Mouse (Mus musculus): Measurements from ENCODE around the gene Tmem123. TPM values are rescaled to one million over a fixed set of nuclear protein-coding genes. Genes with fewer than 3 reads are reported as not detected.

Gene Tmem123
- polyA plus RNA-seq, 1 experiment from 2014 or later, result 140 TPM

DNA sequence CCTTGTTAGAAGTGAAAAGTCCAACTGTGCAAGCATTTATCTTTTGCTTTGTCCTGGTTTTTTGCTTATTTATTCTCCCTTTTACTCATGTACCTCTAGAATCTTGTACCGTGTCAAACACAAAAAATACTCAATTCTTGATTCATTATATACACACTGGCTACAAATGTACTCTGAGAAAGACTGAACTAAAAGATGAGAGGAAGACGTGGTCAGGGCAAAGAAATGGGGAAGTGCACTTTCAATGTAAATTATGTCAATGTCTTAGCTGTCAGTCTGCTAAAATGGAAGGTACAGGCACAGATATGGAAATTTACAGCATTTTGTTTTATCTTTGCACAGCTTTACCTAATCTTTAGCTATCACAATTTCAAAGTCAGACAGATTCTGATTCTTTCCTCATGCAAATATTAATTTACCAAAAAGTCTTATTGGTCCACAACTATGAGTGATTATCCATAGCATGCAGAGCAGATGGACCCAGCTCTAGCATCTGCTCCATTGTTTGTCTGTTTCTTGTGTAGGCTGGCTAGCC is 7.9 kb upstream of the Tmem123 start:
- ATAC-seq (ENCODE audit: low FRiP score), result no peak
- H3K4me3 ChIP-seq (ENCODE audit: low read depth, low read length), result no peak overlapping the region
- 80% methylated on average over 2 of the region's 2 CpGs for WGBS
- H3K4me2 ChIP-seq, result no peak overlapping the region
- no peaks in the 10 kb centered on the region for H3K36me3 ChIP-seq (ENCODE audit: control insufficient read depth, insufficient read depth, low read length)
- H3K4me1 ChIP-seq (ENCODE audit: control insufficient read depth, insufficient read depth, low read length), result no peaks in the 10 kb centered on the region
- H3K9me3 ChIP-seq (ENCODE audit: control insufficient read depth, low read length), result peaks cover 2% of the 10 kb centered on the region; the same call in 1 of the 2 replicates
- no peaks in the 10 kb centered on the region for H3K27me3 ChIP-seq (ENCODE audit: control insufficient read depth, insufficient read depth, low read length)
- no peak for DNase-seq (ENCODE audit: low spot score, missing footprints)
- H3K27ac ChIP-seq (ENCODE audit: low read depth, low read length), result no peak overlapping the region
- H3K9ac ChIP-seq (ENCODE audit: low read length), result no peak overlapping the region

GRCm38 (mm10) chr9:7761906-7762455 is 1.9 kb upstream of the Tmem123 start:
- WGBS, result 30% methylated on average over 17 of the region's 17 CpGs
- Histone ChIP-seq H3K4me3 (ENCODE audit: low read depth, low read length) (no peak overlapping the region), H3K9ac (ENCODE audit: low read length) (no peak overlapping the region), H3K27me3 (ENCODE audit: control insufficient read depth, insufficient read depth, low read length) (peaks cover 9% of the 10 kb centered on the region), H3K4me1 (ENCODE audit: control insufficient read depth, insufficient read depth, low read length) (peaks cover 19% of the 10 kb centered on the region), H3K9me3 (ENCODE audit: control insufficient read depth, low read length) (peaks cover 2% of the 10 kb centered on the region; the same call in 1 of the 2 replicates), H3K4me2 (no peak overlapping the region), H3K27ac (ENCODE audit: low read depth, low read length) (no peak overlapping the region), H3K36me3 (ENCODE audit: control insufficient read depth, insufficient read depth, low read length) (no peaks in the 10 kb centered on the region)
- ATAC-seq (ENCODE audit: low FRiP score), result no peak
- DNase-seq (ENCODE audit: low spot score, missing footprints), result no peak

DNA sequence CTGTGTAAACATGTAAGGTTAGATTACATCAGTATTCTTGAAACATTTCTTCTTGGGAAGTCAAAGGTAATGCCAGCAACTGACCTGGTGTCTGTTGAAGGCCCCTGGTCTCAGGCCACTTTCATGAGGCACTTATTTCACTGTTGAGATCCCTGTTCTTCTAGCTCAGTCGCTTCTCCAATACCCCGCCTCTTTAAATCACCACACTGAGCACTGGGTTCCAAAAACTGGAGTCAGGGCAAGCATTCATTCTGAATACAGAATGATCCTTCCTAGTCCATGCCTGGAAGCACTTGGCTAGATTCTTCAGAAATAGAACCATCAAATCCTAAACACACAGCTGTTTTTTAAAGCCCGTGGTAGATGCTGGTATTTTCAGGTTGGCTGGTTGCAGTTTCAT is 1.1 kb upstream of the Tmem123 start:
- Histone ChIP-seq H3K4me2 (no peak overlapping the region), H3K36me3 (ENCODE audit: control insufficient read depth, insufficient read depth, low read length) (no peaks in the 10 kb centered on the region), H3K27ac (ENCODE audit: low read depth, low read length) (no peak overlapping the region), H3K27me3 (ENCODE audit: control insufficient read depth, insufficient read depth, low read length) (peaks cover 9% of the 10 kb centered on the region), H3K9me3 (ENCODE audit: control insufficient read depth, low read length) (peaks cover 2% of the 10 kb centered on the region; the same call in 1 of the 2 replicates), H3K4me1 (ENCODE audit: control insufficient read depth, insufficient read depth, low read length) (peaks cover 27% of the 10 kb centered on the region), H3K4me3 (ENCODE audit: low read depth, low read length) (no peak overlapping the region), H3K9ac (ENCODE audit: low read length) (no peak overlapping the region)
- ATAC-seq (ENCODE audit: low FRiP score), result no peak
- no peak for DNase-seq (ENCODE audit: low spot score, missing footprints)
- 78% methylated on average over 3 of the region's 3 CpGs for WGBS

DNA sequence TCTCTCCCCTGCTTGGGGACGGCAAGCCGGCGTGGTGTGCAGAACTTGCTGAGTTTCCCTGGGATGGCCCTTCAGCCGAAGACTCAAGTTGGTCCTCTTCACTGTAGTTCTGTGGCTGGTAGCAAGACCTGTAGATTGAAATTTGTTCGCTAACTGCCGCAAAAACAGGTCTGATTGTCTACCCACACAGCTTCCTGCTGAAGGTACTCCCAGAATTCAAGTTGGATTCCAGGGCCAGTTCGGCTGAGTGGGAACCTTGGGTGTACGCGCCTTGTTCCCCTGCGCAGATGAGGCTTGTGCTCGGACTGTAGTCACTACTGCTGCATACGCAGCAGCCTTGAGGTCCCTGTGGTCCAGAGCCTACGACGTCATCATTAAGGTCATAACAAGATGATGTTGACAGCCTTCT is 626 bp downstream of the Tmem123 start:
- Histone ChIP-seq H3K4me3 (ENCODE audit: low read depth, low read length) (peak overlapping the region; percentile 81), H3K9ac (ENCODE audit: low read length) (peak overlapping the region; percentile 88), H3K4me2 (peak overlapping the region; percentile 79), H3K9me3 (ENCODE audit: control insufficient read depth, low read length) (no peaks in the 10 kb centered on the region), H3K27me3 (ENCODE audit: control insufficient read depth, insufficient read depth, low read length) (peaks cover 9% of the 10 kb centered on the region), H3K4me1 (ENCODE audit: control insufficient read depth, insufficient read depth, low read length) (peaks cover 32% of the 10 kb centered on the region), H3K27ac (ENCODE audit: low read depth, low read length) (peak overlapping the region; percentile 40; the same call in 1 of the 2 replicates), H3K36me3 (ENCODE audit: control insufficient read depth, insufficient read depth, low read length) (no peaks in the 10 kb centered on the region)
- ATAC-seq (ENCODE audit: low FRiP score), result peak; percentile 23; the same call in 1 of the 2 replicates
- under 1% methylated on average over 14 of the region's 14 CpGs for WGBS
- peak; percentile 97 for DNase-seq (ENCODE audit: low spot score, missing footprints)

GRCm38 (mm10) chr9:7765236-7765635 is 1.4 kb downstream of the Tmem123 start:
- H3K27ac ChIP-seq (ENCODE audit: low read depth, low read length), result no peak overlapping the region
- no peak for DNase-seq (ENCODE audit: low spot score, missing footprints)
- WGBS, result 69% methylated on average over 3 of the region's 3 CpGs
- no peaks in the 10 kb centered on the region for H3K9me3 ChIP-seq (ENCODE audit: control insufficient read depth, low read length)
- H3K36me3 ChIP-seq (ENCODE audit: control insufficient read depth, insufficient read depth, low read length), result no peaks in the 10 kb centered on the region
- peak overlapping the region; percentile 81 for H3K4me3 ChIP-seq (ENCODE audit: low read depth, low read length)
- peaks cover 9% of the 10 kb centered on the region for H3K27me3 ChIP-seq (ENCODE audit: control insufficient read depth, insufficient read depth, low read length)
- peaks cover 32% of the 10 kb centered on the region for H3K4me1 ChIP-seq (ENCODE audit: control insufficient read depth, insufficient read depth, low read length)
- peak overlapping the region; percentile 79 for H3K4me2 ChIP-seq
- no peak for ATAC-seq (ENCODE audit: low FRiP score)
- H3K9ac ChIP-seq (ENCODE audit: low read length), result peak overlapping the region; percentile 88; the same call in 1 of the 2 replicates

GRCm38 (mm10) chr9:7766582-7766981 is 2.7 kb downstream of the Tmem123 start:
- Histone ChIP-seq H3K9ac (ENCODE audit: low read length) (no peak overlapping the region), H3K4me3 (ENCODE audit: low read depth, low read length) (no peak overlapping the region), H3K27ac (ENCODE audit: low read depth, low read length) (no peak overlapping the region), H3K4me2 (no peak overlapping the region), H3K36me3 (ENCODE audit: control insufficient read depth, insufficient read depth, low read length) (no peaks in the 10 kb centered on the region), H3K4me1 (ENCODE audit: control insufficient read depth, insufficient read depth, low read length) (peaks cover 32% of the 10 kb centered on the region), H3K9me3 (ENCODE audit: control insufficient read depth, low read length) (no peaks in the 10 kb centered on the region), H3K27me3 (ENCODE audit: control insufficient read depth, insufficient read depth, low read length) (peaks cover 9% of the 10 kb centered on the region)
- DNase-seq (ENCODE audit: low spot score, missing footprints) (no peak), ATAC-seq (ENCODE audit: low FRiP score) (no peak)
- 88% methylated on average over 3 of the region's 3 CpGs for WGBS

DNA sequence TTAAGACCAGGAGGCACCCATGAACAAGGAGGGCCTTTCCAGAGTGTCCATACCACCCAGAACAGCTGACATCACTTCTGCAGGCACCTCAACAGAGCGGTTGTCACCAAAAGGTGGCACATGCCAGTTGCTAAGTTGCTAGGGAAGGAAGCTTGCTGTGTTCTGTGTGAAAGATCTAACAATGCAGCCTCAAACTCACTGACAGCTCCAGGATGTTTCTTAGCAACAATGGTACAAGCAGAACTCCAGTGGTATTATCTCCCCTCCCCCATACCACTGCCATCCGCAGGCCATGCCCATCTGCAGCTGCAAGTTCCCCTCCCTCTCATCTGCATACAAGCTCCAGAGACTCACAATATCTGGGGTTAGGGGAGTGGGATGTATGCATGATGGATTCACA is 3.7 kb downstream of the Tmem123 start:
- DNase-seq (ENCODE audit: low spot score, missing footprints), result peak; percentile 88
- Histone ChIP-seq H3K36me3 (ENCODE audit: control insufficient read depth, insufficient read depth, low read length) (no peaks in the 10 kb centered on the region), H3K4me2 (peak overlapping the region; percentile 14; the same call in 1 of the 2 replicates), H3K9ac (ENCODE audit: low read length) (peak overlapping the region; percentile 24; the same call in 1 of the 2 replicates), H3K4me3 (ENCODE audit: low read depth, low read length) (no peak overlapping the region), H3K9me3 (ENCODE audit: control insufficient read depth, low read length) (no peaks in the 10 kb centered on the region), H3K27ac (ENCODE audit: low read depth, low read length) (peak overlapping the region; percentile 31; the same call in 1 of the 2 replicates), H3K4me1 (ENCODE audit: control insufficient read depth, insufficient read depth, low read length) (peaks cover 34% of the 10 kb centered on the region), H3K27me3 (ENCODE audit: control insufficient read depth, insufficient read depth, low read length) (peaks cover 4% of the 10 kb centered on the region)
- 11% methylated on average over 2 of the region's 2 CpGs for WGBS
- peak; percentile 12; the same call in 1 of the 2 replicates for ATAC-seq (ENCODE audit: low FRiP score)

DNA sequence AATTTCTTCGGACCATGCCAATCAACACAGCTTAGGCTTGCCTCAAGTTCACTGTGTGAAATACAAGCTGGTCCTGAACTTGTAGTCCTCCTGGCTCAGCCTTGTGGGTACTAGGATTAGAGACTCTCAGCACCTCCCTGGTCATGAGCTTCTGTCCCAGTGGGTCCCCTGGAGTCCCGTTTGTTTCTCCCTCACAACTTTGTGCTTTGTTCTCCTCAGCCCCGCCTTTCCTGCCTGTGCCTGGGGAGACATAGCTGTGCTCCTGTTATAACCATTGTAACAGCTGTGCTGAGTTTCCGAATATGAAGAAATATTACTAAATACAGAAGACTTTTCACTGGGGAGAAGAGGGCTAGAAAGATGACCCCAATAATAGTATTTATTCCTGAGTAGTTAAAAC is 5.2 kb downstream of the Tmem123 start:
- Histone ChIP-seq H3K9ac (ENCODE audit: low read length) (no peak overlapping the region), H3K9me3 (ENCODE audit: control insufficient read depth, low read length) (no peaks in the 10 kb centered on the region), H3K4me3 (ENCODE audit: low read depth, low read length) (no peak overlapping the region), H3K27me3 (ENCODE audit: control insufficient read depth, insufficient read depth, low read length) (no peaks in the 10 kb centered on the region), H3K4me1 (ENCODE audit: control insufficient read depth, insufficient read depth, low read length) (peaks cover 36% of the 10 kb centered on the region), H3K27ac (ENCODE audit: low read depth, low read length) (no peak overlapping the region), H3K4me2 (no peak overlapping the region), H3K36me3 (ENCODE audit: control insufficient read depth, insufficient read depth, low read length) (0 out of 2 replicates have a peak, but pooled peaks cover 4% of the 10 kb centered on the region)
- 72% methylated on average over 4 of the region's 4 CpGs for WGBS
- ATAC-seq (ENCODE audit: low FRiP score), result no peak
- no peak for DNase-seq (ENCODE audit: low spot score, missing footprints)

- Histone ChIP-seq H3K9ac (ENCODE audit: low read length) (no peak overlapping the region), H3K36me3 (ENCODE audit: control insufficient read depth, insufficient read depth, low read length) (0 out of 2 replicates have a peak, but pooled peaks cover 4% of the 10 kb centered on the region), H3K9me3 (ENCODE audit: control insufficient read depth, low read length) (no peaks in the 10 kb centered on the region), H3K27me3 (ENCODE audit: control insufficient read depth, insufficient read depth, low read length) (no peaks in the 10 kb centered on the region), H3K27ac (ENCODE audit: low read depth, low read length) (no peak overlapping the region), H3K4me2 (no peak overlapping the region), H3K4me1 (ENCODE audit: control insufficient read depth, insufficient read depth, low read length) (peaks cover 36% of the 10 kb centered on the region), H3K4me3 (ENCODE audit: low read depth, low read length) (no peak overlapping the region)
- ATAC-seq (ENCODE audit: low FRiP score), result no peak
- 89% methylated on average over 5 of the region's 5 CpGs for WGBS
- DNase-seq (ENCODE audit: low spot score, missing footprints), result no peak
Measured at GRCm38 (mm10) chr9:7769491-7769890, 5.7 kb downstream of the Tmem123 start.

All from midbrain, embryonic 11.5 days (tissue).